In genomic region chr2:105950131-105950530, GRCm38 (mm10) we compare ENCODE assay signal across 29 mouse cellular contexts.
"Had no signal": no experiment of that assay in that cellular context is flagged by ENCODE, and none has a peak within 500 bp of the region (broad histone marks: within the 10 kb centered on the region; RNA-seq: fewer than 3 reads in every experiment).

No protein-coding gene starts in this region.

- H3K4me3 ChIP-seq: embryonic facial prominence, embryonic 10.5 days; embryonic facial prominence, embryonic 12.5 days; embryonic facial prominence, embryonic 13.5 days; embryonic facial prominence, embryonic 15.5 days; erythroblast, embryonic 14.5 days; forebrain, embryonic 10.5 days; forebrain, embryonic 12.5 days; forebrain, embryonic 13.5 days; forebrain, embryonic 15.5 days; gastrocnemius, adult 2 months; heart, adult 2 months had no signal

- DNase-seq: cerebellum, adult 2 months; cerebellum, adult 8-10 months; cerebellum, adult 9-10 months; cerebellum, adult 9-11 months; cerebellum, postnatal 10 days; cerebellum, postnatal 14 days; cerebellum, postnatal 25 days; cerebellum, postnatal 36 days; embryo, embryonic 11 days; forebrain, postnatal 0 days; gastrocnemius, adult 2 months; gastrocnemius, postnatal 10 days; gastrocnemius, postnatal 14 days; gastrocnemius, postnatal 25 days; gastrocnemius, postnatal 36 days; heart, adult 11 months; heart, adult 18-20 months; heart, adult 2 months had no signal

- ATAC-seq: forebrain, embryonic 13.5 days; forebrain, embryonic 14.5 days; forebrain, embryonic 15.5 days; forebrain, embryonic 16.5 days; forebrain, postnatal 0 days had no signal

- H3K27me3 ChIP-seq: embryonic facial prominence, embryonic 12.5 days; embryonic facial prominence, embryonic 13.5 days; embryonic facial prominence, embryonic 15.5 days; forebrain, embryonic 12.5 days; forebrain, embryonic 13.5 days; forebrain, embryonic 15.5 days had no signal

- H3K9me3 ChIP-seq: embryonic facial prominence, embryonic 10.5 days; embryonic facial prominence, embryonic 12.5 days; embryonic facial prominence, embryonic 13.5 days; embryonic facial prominence, embryonic 15.5 days; forebrain, embryonic 10.5 days; forebrain, embryonic 12.5 days; forebrain, embryonic 13.5 days; forebrain, embryonic 15.5 days had no signal

- H3K36me3 ChIP-seq: embryonic facial prominence, embryonic 12.5 days; embryonic facial prominence, embryonic 15.5 days; forebrain, embryonic 12.5 days; forebrain, embryonic 15.5 days had no signal

- H3K27ac ChIP-seq: embryonic facial prominence, embryonic 10.5 days; embryonic facial prominence, embryonic 12.5 days; embryonic facial prominence, embryonic 13.5 days; embryonic facial prominence, embryonic 15.5 days; forebrain, embryonic 10.5 days; forebrain, embryonic 12.5 days; forebrain, embryonic 13.5 days; forebrain, embryonic 15.5 days; gastrocnemius, adult 2 months; heart, adult 2 months had no signal

- H3K9ac ChIP-seq: embryonic facial prominence, embryonic 12.5 days; embryonic facial prominence, embryonic 13.5 days; embryonic facial prominence, embryonic 15.5 days; forebrain, embryonic 12.5 days; forebrain, embryonic 13.5 days; forebrain, embryonic 15.5 days; forebrain, postnatal 0 days had no signal

- H3K4me2 ChIP-seq: embryonic facial prominence, embryonic 12.5 days; embryonic facial prominence, embryonic 13.5 days; embryonic facial prominence, embryonic 15.5 days; forebrain, embryonic 12.5 days; forebrain, embryonic 13.5 days; forebrain, embryonic 15.5 days had no signal

- H3K4me1 ChIP-seq: embryonic facial prominence, embryonic 10.5 days; embryonic facial prominence, embryonic 12.5 days; embryonic facial prominence, embryonic 13.5 days; embryonic facial prominence, embryonic 15.5 days; forebrain, embryonic 10.5 days; forebrain, embryonic 12.5 days; forebrain, embryonic 13.5 days; forebrain, embryonic 15.5 days had no signal
